Mouse (Mus musculus) urinary bladder, postnatal 0 days (tissue): ENCODE measurements around the gene Rpa2. TPM values are rescaled to one million over a fixed set of nuclear protein-coding genes. Genes with fewer than 3 reads are reported as not detected.

Experiments
- polyA plus RNA-seq: library from polyadenylated mRNA; unstranded; fragments of >200 nt; fragmentation: Nextera tagmentation; extraction: Ambion mirVana; gene quantifications from 2 replicates; pipeline ENCODE4 v1.2.1, GENCODE M21; 2015

Gene Rpa2
- 29.8 and 34.0 TPM in 2 replicates for polyA plus RNA-seq

DNA sequence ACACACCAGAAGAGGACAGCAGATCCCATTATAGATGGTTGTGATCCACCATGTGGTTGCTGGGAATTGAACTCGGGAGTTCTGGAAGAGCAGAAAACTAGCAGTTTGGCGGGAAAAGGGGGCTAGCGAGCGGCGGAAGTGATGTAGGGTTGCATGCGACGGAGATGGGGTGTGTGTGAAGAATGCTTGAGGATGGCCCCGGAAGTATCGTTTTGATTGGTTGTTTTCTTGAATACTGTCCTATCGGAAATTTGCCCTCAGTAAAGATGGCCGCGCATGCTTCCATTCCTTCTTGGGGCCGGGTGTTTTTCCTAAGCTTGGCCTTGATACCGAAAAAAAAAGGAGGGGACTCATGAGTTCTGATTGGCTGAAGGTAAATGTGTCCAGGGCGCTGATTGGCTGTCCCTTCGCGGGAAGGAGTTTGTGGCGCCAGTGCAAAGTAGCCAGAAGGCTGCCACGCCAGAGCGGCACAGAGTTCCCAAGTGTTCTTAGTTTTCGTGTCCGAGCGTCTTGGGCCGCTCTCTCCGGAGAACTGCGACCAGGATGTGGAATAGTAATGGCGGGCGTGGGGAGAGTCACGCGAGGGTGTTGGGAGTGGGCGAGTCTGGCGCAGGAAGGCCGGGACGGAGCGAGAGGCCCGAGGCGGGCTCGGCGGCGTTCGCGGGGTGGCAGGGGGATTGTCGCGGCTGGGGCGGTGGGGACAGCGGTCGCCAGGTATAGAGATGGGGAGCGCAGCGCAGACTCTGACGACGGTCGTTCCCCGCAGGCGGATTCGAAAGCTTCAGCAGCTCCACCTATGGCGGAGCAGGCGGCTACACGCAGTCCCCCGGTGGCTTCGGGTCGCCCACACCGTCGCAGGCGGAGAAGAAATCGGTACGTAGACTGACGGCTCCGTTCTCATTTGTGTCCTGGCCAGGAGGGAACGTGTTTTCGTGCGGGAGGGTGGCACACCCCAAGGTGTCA is at the start of gene Rpa2:
TSS of gene Rpa2 (plus strand) at position 419 of the 963 bp plus-strand sequence.

DNA sequence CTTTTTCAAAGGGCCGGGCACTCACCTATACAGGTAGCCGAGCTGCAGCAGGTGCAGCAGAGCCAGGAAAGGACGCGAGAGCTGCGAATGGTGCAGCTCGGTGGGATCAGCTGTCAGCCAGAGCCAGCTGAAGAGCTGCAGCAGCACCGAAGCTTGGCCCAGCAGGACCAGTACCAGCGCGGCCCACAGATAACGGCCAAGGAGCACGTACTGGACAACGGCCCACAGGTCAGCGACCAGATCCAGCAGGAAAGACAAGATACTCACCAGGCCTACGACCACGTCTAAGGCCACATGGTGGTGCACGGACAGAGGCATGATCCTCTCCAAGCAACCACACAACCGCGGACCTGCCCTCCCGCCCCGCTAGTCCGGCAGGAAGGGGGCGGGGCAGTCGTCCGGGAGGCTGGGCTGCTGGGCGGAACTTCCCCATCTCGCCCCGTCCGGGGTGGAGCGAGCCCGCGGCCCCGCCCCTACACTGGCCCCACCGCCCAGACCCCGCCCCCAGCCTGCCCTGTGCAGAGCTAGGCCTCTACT is 35.9 kb upstream of the Rpa2 start, which contains the start of gene Xkr8:
TSS of gene Xkr8 (minus strand) at position 399 of the 537 bp plus-strand sequence.

DNA sequence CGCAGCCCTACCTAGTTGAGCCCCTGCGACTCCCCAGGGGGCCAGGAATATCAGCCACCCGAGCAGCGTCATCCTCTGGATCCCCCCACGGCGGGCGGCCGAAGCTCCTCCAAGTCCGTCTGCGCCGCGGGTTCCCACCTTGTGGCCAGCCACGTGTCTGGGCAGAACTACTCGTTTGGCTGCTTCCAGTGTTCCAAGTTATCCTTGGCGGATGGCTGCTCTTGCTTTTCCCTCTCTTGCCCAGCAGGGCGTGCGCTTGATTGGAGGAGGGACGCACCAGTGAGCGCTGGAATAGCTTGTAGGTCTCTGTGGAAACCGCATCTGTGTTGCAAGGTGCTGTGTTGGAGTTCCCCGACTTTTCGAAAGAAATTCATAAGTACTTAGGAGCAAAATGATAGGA is 11.2 kb upstream of the Rpa2 start, which contains the start of gene Smpdl3b:
TSS of gene Smpdl3b (minus strand) at position 279 of the 400 bp plus-strand sequence.

DNA sequence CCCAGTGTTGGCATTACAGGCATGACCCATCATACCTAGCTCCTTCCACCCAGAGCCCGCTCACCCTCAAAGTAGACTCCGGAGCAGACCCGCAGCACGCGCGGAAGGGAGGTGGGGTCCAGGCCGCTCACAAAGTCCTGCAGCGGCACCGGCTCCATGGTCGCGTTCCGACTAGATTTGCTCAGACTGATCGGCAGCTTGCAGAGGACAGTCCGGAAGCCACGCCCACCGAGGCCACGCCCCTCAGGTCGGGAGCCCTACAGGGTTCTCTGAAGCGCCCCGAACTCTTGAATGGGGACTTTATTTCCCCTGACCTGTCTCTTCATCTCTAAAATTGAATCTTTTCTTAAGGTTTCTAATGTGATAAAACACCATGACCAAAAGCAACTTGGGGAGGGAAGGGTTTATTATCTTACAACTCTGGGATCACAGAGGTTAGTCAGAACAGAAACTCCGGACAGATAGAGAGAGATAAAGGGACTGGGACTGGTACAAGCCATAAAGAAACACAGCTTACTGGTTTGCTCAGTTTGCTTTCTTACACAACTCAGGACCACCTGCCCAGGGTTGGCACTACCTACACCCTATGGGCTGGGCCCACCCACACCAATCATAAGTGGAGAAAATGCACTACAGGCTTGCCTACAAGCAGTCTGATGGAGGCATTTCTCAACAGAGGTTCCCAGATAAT is 28.2 kb downstream of the Rpa2 start, which contains the start of gene Themis2:
TSS of gene Themis2 (minus strand) at position 192 of the 691 bp plus-strand sequence.

Other genes with a start within 250 kb of the Rpa2 start
- gene Atpif1, start 234.7 kb upstream of the Rpa2 start, polyA plus RNA-seq, result 1,006 and 1,016 TPM in 2 replicates
- gene Dnajc8, start 232.8 kb upstream of the Rpa2 start, polyA plus RNA-seq, result 106 and 120 TPM in 2 replicates
- gene Ptafr, start 204.3 kb upstream of the Rpa2 start, polyA plus RNA-seq, result 2.3 and 3.9 TPM in 2 replicates
- gene Eya3, start 129.3 kb upstream of the Rpa2 start, polyA plus RNA-seq, result 10.7 and 11.8 TPM in 2 replicates
- gene Xkr8, start 35.8 kb upstream of the Rpa2 start, polyA plus RNA-seq, result 1.3 and 2.1 TPM in 2 replicates
- 15.3 and 17.7 TPM in 2 replicates for gene Smpdl3b, start 11.1 kb upstream of the Rpa2 start, polyA plus RNA-seq
- 1.4 and 1.9 TPM in 2 replicates for gene Themis2, start 28.1 kb downstream of the Rpa2 start, polyA plus RNA-seq
- 20.9 and 21.7 TPM in 2 replicates for gene Ppp1r8, start 74.8 kb downstream of the Rpa2 start, polyA plus RNA-seq
- 51.4 and 62.4 TPM in 2 replicates for gene Stx12, start 116.2 kb downstream of the Rpa2 start, polyA plus RNA-seq
- gene Fam76a, start 154.2 kb downstream of the Rpa2 start, polyA plus RNA-seq, result 40.3 and 46.5 TPM in 2 replicates
- 0.55 and 2.5 TPM in 2 replicates for gene Fgr, start 205.8 kb downstream of the Rpa2 start, polyA plus RNA-seq
- gene Ahdc1, start 242.9 kb downstream of the Rpa2 start, polyA plus RNA-seq, result 3.7 and 3.8 TPM in 2 replicates